Mouse (Mus musculus): ENCODE measurements around the gene 9530068E07Rik. TPM values are rescaled to one million over a fixed set of nuclear protein-coding genes. Genes with fewer than 3 reads are reported as not detected.

The 9530068E07Rik gene
- polyA plus RNA-seq (2012; rRNA removed) = 49.6 and 99.6 TPM in 2 replicates

DNA sequence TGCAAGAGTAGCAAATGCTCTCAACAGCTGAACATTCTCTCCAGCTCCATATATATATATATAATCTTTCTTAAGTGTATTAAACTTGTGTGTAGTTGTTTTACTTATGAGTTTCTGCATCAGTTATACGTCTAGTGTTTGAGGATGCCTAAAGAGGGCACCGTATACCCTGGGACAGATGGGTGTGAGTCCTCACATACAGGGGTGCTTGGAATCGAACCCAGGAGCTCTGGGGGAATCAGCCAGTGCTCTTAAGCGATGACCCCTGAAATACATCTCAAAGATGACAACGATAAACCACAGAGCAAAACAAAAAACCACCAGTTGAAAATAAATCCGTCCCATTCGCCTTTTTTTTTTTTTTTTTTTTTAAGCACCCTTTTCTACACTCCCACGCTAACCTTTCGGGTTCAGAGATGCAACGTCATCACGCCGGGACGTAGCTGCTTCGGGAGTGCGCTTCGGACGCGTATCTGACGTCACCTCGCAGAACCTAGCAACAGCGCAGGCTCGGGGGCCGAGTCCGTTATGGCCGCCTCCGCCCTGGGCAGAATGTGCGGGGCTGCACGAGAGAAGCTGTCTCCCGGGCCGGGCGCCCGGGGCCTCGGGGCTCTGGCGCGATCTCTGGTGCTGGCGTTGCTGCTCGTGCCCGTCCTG is at the start of gene 9530068E07Rik:
TSS of gene 9530068E07Rik (plus strand) at position 489 of the 657 bp plus-strand sequence.
- H3K4me3 ChIP-seq (ENCODE audit: extremely low read depth, insufficient read depth, insufficient read length) = peak within 1 kb of the TSS; percentile 94
- WGBS = 1% methylated on average over 38 of the region's 38 CpGs
- no peaks in the 10 kb centered on the region for H3K27me3 ChIP-seq (ENCODE audit: control insufficient read depth, insufficient read depth, low read length)
- peaks cover 3% of the 10 kb centered on the region; the same call in 1 of the 2 replicates for H3K4me1 ChIP-seq (ENCODE audit: control insufficient read depth, insufficient read depth, insufficient read length)
- DNase-seq (ENCODE audit: low read depth in 1 of 2, low spot score in 2 of 2) = peak; percentile 90 to 92
- no peaks in the 10 kb centered on the region for H3K36me3 ChIP-seq (ENCODE audit: control insufficient read depth, insufficient read depth, low read length)
- peak within 1 kb of the TSS; percentile 85 for H3K27ac ChIP-seq (ENCODE audit: insufficient read depth, low read length)
- TF ChIP-seq CTCF (IDR thresholded peaks at IDR 0.05; ENCODE audit: extremely low read depth, insufficient read depth, insufficient read length, insufficient replicate concordance) (no peak), POLR2A (IDR thresholded peaks at IDR 0.05; ENCODE audit: low read depth, low read length) (peak; percentile 81)

DNA sequence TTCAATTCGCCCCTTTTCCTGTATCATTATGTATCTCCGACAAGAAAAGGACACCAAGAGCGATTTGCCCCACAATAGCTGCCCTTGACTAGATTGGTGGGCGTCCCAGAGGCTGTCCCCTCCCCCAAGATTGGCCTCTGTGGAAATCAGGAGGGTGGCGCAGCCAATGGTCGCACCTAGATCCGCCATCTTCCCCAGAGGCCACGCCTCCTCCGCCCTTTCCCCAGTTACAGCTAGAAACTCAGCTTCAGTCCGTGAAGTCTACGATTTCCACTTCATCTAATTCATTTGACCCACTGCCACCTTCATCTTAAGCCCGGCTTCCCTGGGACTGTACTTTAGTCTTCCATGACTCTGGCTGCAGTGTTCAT is 49.6 kb upstream of the 9530068E07Rik start:
- WGBS = 6% methylated on average over 12 of the region's 12 CpGs
- TF ChIP-seq POLR2A (IDR thresholded peaks at IDR 0.05; ENCODE audit: low read depth, low read length) = no peak
- no peak for TF ChIP-seq CTCF (IDR thresholded peaks at IDR 0.05; ENCODE audit: extremely low read depth, insufficient read depth, insufficient read length, insufficient replicate concordance)
- Histone ChIP-seq H3K4me1 (ENCODE audit: control insufficient read depth, insufficient read depth, insufficient read length) (no peaks in the 10 kb centered on the region), H3K27me3 (ENCODE audit: control insufficient read depth, insufficient read depth, low read length) (no peaks in the 10 kb centered on the region), H3K4me3 (ENCODE audit: extremely low read depth, insufficient read depth, insufficient read length) (peak overlapping the region; percentile 32; the same call in 1 of the 2 replicates), H3K27ac (ENCODE audit: insufficient read depth, low read length) (no peak overlapping the region), H3K36me3 (ENCODE audit: control insufficient read depth, insufficient read depth, low read length) (no peaks in the 10 kb centered on the region)
- no peak for DNase-seq (ENCODE audit: low read depth in 1 of 2, low spot score in 2 of 2)

DNA sequence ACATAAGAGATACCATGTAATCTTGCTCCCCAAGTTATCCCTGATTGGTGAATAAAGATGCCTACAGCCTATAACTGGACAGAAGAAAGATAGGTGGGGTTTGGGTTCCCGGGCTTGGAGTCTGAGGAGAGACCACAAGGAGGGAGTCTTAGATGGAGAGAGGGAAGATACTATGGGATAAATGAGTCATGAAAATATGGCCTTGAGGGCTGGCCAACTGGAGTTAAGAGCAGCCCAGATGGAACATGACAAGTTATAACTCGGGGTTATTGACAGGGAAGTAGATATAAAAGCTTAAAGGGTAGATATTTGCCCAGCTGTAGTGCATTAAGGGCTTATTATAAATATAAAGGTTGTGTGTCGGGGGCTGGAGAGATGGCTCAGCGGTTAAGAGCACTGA is 48.1 kb upstream of the 9530068E07Rik start:
- DNase-seq (ENCODE audit: low read depth in 1 of 2, low spot score in 2 of 2) = no peak
- no peaks in the 10 kb centered on the region for H3K4me1 ChIP-seq (ENCODE audit: control insufficient read depth, insufficient read depth, insufficient read length)
- TF ChIP-seq POLR2A (IDR thresholded peaks at IDR 0.05; ENCODE audit: low read depth, low read length) (no peak), CTCF (IDR thresholded peaks at IDR 0.05; ENCODE audit: extremely low read depth, insufficient read depth, insufficient read length, insufficient replicate concordance) (no peak)
- no peak overlapping the region for H3K4me3 ChIP-seq (ENCODE audit: extremely low read depth, insufficient read depth, insufficient read length)
- WGBS = 85% methylated on average over 4 of the region's 4 CpGs
- no peak overlapping the region for H3K27ac ChIP-seq (ENCODE audit: insufficient read depth, low read length)
- no peaks in the 10 kb centered on the region for H3K27me3 ChIP-seq (ENCODE audit: control insufficient read depth, insufficient read depth, low read length)
- no peaks in the 10 kb centered on the region for H3K36me3 ChIP-seq (ENCODE audit: control insufficient read depth, insufficient read depth, low read length)

DNA sequence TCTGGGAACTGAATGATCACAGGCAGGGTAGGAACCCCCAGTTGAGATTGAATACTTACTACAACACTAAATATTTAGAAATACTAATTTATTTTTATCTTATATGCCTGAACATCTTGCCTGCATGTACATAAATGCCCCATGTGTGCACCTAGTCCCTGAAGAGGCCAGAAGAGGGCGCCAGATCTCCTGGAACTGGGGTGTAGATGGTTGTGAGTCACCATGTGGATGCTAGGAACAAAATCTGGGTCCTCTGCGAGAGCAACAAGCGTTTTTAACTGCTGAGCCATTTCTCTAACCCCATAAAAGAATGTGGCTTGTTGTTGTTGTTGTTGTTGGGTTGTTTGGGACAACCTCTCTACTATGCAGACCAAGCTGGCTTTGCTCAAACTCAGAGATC is 47.5 kb upstream of the 9530068E07Rik start:
- TF ChIP-seq CTCF (IDR thresholded peaks at IDR 0.05; ENCODE audit: extremely low read depth, insufficient read depth, insufficient read length, insufficient replicate concordance) = no peak
- no peak for TF ChIP-seq POLR2A (IDR thresholded peaks at IDR 0.05; ENCODE audit: low read depth, low read length)
- Histone ChIP-seq H3K4me1 (ENCODE audit: control insufficient read depth, insufficient read depth, insufficient read length) (no peaks in the 10 kb centered on the region), H3K36me3 (ENCODE audit: control insufficient read depth, insufficient read depth, low read length) (no peaks in the 10 kb centered on the region), H3K27me3 (ENCODE audit: control insufficient read depth, insufficient read depth, low read length) (no peaks in the 10 kb centered on the region), H3K27ac (ENCODE audit: insufficient read depth, low read length) (no peak overlapping the region), H3K4me3 (ENCODE audit: extremely low read depth, insufficient read depth, insufficient read length) (no peak overlapping the region)
- 83% methylated on average over 3 of the region's 3 CpGs for WGBS
- DNase-seq (ENCODE audit: low read depth in 1 of 2, low spot score in 2 of 2) = no peak

DNA sequence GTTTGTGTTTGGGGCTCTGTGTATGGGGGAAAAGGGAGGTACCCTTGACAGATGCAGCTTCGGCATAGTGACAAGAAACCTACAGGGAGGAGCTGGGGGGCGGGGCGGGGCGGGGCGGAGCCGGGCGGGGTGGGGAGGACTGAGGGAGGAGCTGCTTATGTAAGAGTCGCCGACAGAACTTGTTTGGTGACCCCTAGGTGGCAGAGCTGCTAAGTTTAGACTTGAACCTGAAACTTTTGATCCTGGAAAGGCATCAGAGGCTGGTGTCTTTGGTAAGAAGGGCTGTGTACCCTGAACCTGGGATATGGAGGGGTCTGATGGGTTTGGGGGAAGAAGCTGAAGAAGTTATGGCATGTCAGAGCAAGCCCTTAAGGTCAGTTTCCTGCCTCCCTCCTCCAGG is 45.3 kb upstream of the 9530068E07Rik start:
- peak; percentile 51 to 63 for DNase-seq (ENCODE audit: low read depth in 1 of 2, low spot score in 2 of 2)
- TF ChIP-seq CTCF (IDR thresholded peaks at IDR 0.05; ENCODE audit: extremely low read depth, insufficient read depth, insufficient read length, insufficient replicate concordance) (peak; percentile 12; the same call in 1 of the 2 replicates), POLR2A (IDR thresholded peaks at IDR 0.05; ENCODE audit: low read depth, low read length) (no peak)

DNA sequence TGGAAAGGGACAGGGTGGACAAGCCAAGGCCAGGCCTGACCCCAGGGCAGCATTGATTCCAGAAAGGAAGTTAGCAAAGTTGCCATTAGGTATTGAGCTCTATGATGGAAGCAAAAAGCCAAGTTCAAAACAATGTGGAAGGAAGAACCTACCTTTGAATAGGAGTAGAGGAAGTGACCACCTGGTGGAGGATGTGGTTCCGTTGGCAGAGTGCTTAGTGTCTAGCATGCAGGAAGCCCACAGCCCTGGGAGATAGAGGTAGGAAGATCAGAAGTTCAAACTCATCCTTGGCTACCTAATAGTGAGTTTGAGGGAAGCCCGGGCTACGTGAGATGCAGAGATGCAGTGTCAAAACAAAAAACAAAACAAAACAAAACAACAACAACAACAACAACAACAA is 44.0 kb upstream of the 9530068E07Rik start:
- no peak for DNase-seq (ENCODE audit: low read depth in 1 of 2, low spot score in 2 of 2)
- Histone ChIP-seq H3K27me3 (ENCODE audit: control insufficient read depth, insufficient read depth, low read length) (no peaks in the 10 kb centered on the region), H3K4me1 (ENCODE audit: control insufficient read depth, insufficient read depth, insufficient read length) (no peaks in the 10 kb centered on the region), H3K4me3 (ENCODE audit: extremely low read depth, insufficient read depth, insufficient read length) (no peak overlapping the region), H3K27ac (ENCODE audit: insufficient read depth, low read length) (no peak overlapping the region), H3K36me3 (ENCODE audit: control insufficient read depth, insufficient read depth, low read length) (no peaks in the 10 kb centered on the region)
- TF ChIP-seq CTCF (IDR thresholded peaks at IDR 0.05; ENCODE audit: extremely low read depth, insufficient read depth, insufficient read length, insufficient replicate concordance) (no peak), POLR2A (IDR thresholded peaks at IDR 0.05; ENCODE audit: low read depth, low read length) (no peak)
- 80% methylated on average over 3 of the region's 3 CpGs for WGBS

More for the DNA sequence above, 45.3 kb upstream of the 9530068E07Rik start:
- 2% methylated on average over 9 of the region's 9 CpGs for WGBS
- H3K27ac ChIP-seq (ENCODE audit: insufficient read depth, low read length) = no peak overlapping the region
- no peak overlapping the region for H3K4me3 ChIP-seq (ENCODE audit: extremely low read depth, insufficient read depth, insufficient read length)
- H3K36me3 ChIP-seq (ENCODE audit: control insufficient read depth, insufficient read depth, low read length) = no peaks in the 10 kb centered on the region
- no peaks in the 10 kb centered on the region for H3K27me3 ChIP-seq (ENCODE audit: control insufficient read depth, insufficient read depth, low read length)
- H3K4me1 ChIP-seq (ENCODE audit: control insufficient read depth, insufficient read depth, insufficient read length) = no peaks in the 10 kb centered on the region

DNA sequence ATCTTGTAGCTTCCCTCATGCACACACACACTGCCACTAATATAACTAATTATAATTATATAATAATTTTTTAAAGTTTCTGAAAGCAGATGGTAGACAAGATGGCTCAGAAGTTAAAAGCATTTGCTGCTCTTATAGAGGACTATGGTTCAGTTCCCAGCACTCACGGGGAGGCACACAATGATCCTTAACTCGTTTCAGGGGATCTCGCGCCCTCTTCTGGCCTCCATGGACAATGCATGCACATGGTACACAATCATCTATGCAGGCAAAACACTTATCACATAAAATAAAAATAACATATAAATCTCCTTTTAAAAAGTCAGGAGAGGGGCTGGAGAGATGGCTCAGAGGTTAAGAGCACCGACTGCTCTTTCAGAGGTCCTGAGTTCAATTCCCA is 41.6 kb upstream of the 9530068E07Rik start:
- Histone ChIP-seq H3K4me3 (ENCODE audit: extremely low read depth, insufficient read depth, insufficient read length) (no peak overlapping the region), H3K4me1 (ENCODE audit: control insufficient read depth, insufficient read depth, insufficient read length) (no peaks in the 10 kb centered on the region), H3K36me3 (ENCODE audit: control insufficient read depth, insufficient read depth, low read length) (no peaks in the 10 kb centered on the region), H3K27ac (ENCODE audit: insufficient read depth, low read length) (no peak overlapping the region), H3K27me3 (ENCODE audit: control insufficient read depth, insufficient read depth, low read length) (no peaks in the 10 kb centered on the region)
- DNase-seq (ENCODE audit: low read depth in 1 of 2, low spot score in 2 of 2) = no peak
- TF ChIP-seq CTCF (IDR thresholded peaks at IDR 0.05; ENCODE audit: extremely low read depth, insufficient read depth, insufficient read length, insufficient replicate concordance) (no peak), POLR2A (IDR thresholded peaks at IDR 0.05; ENCODE audit: low read depth, low read length) (no peak)
- WGBS = 91% methylated on average over 5 of the region's 5 CpGs
